In the genomic region with DNA sequence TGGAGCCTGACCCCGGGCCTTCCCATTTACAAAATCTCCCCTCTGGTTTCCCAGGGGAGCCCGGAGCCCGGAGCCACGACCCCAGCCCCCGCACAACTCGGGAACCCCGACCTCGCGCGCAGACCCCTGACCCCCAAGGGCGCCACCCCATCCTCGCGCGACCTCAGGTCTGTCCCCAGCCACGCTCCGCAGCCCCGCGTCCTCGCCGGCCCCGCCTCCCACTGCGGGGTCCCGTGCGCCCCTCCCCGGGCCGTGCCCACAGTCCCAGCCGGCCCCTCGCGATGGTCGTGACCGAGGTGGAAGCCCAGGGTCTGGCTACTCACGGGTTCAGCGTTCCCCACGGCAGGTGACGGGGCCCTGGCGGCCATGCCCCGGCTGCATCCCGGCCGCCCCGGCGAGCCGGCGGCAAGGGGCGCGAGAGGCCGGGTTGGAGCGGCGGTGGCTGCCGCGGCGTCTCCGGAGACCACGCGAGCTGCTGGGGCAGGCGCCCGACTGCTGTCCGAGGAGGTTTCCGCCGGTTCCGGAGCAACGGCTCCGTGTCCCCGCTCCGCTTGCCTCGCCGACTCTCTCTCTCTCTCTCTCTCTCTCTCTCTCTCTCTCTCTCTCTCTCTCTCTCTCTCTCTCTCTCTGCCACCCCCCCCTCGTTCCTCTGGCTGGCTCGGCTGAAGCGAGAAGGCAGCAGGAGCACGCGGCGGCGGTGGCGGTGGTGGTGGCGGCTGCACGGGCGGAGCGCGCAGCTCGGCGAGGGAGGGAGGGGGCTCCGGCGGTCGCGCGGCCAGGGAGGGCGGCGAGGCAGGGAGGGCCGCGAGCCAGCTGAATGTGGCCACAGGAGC, we compare ENCODE assay signal across 7 mouse cellular contexts. TPM values are rescaled to one million over a fixed set of nuclear protein-coding genes. Genes with fewer than 3 reads are reported as not detected.
A peak's percentile ranks its signal among the peaks of the same experiment; 100 is the strongest.
DNase-seq lines count a peak whose midpoint lies in the region; ATAC-seq and TF ChIP-seq lines count a peak whose summit lies in the region.

No protein-coding gene starts in this region.

- ATAC-seq in lung, embryonic 16.5 days (ENCODE audit: low read depth), result no peak
- no peak for ATAC-seq in intestine, postnatal 0 days

- under 1% methylated on average over 55 of the region's 90 CpGs for WGBS in lung, embryonic 16.5 days
- under 1% methylated on average over 76 of the region's 90 CpGs for WGBS in intestine, postnatal 0 days

- no peak for TF ChIP-seq CTCF in intestine, postnatal 0 days (IDR thresholded peaks at IDR 0.05; ENCODE audit: low read depth)

- peaks cover 62% of the 10 kb centered on the region for H3K27me3 ChIP-seq in lung, embryonic 16.5 days (ENCODE audit: control insufficient read depth, insufficient read depth, low read depth, low read length)
- peaks cover 63% of the 10 kb centered on the region for H3K27me3 ChIP-seq in intestine, postnatal 0 days (replicated peaks; ENCODE audit: control insufficient read depth, insufficient read depth, low read length)

- no peaks in the 10 kb centered on the region; the same call in 1 of the 2 replicates for H3K4me1 ChIP-seq in lung, embryonic 16.5 days (replicated peaks; ENCODE audit: control insufficient read depth, insufficient read depth, low read length)
- H3K4me1 ChIP-seq in intestine, postnatal 0 days (replicated peaks; ENCODE audit: control insufficient read depth, insufficient read depth, low read length), result no peaks in the 10 kb centered on the region

- H3K27ac ChIP-seq in lung, embryonic 16.5 days (ENCODE audit: low read length), result no peak overlapping the region
- no peak overlapping the region for H3K27ac ChIP-seq in intestine, postnatal 0 days (ENCODE audit: low read depth, low read length)

- H3K4me3 ChIP-seq in lung, embryonic 16.5 days (ENCODE audit: low read length), result peak overlapping the region; percentile 35
- H3K4me3 ChIP-seq in intestine, postnatal 0 days (ENCODE audit: low read depth, low read length), result peak overlapping the region; percentile 32

- H3K9ac ChIP-seq in lung, embryonic 16.5 days (ENCODE audit: low read length), result no peak overlapping the region
- H3K9ac ChIP-seq in intestine, postnatal 0 days (ENCODE audit: low read depth, low read length), result no peak overlapping the region

- H3K9me3 ChIP-seq in lung, embryonic 16.5 days (ENCODE audit: control insufficient read depth, low read length), result no peaks in the 10 kb centered on the region
- no peaks in the 10 kb centered on the region for H3K9me3 ChIP-seq in intestine, postnatal 0 days (ENCODE audit: control insufficient read depth)

- H3K4me2 ChIP-seq in lung, embryonic 16.5 days (ENCODE audit: low read depth, low read length), result peak overlapping the region; percentile 49
- peak overlapping the region; percentile 58 for H3K4me2 ChIP-seq in intestine, postnatal 0 days (replicated peaks; ENCODE audit: low read depth)

- DNase-seq in lung, adult 18-20 months, result no peak
- peak; percentile 66 for DNase-seq in embryo, embryonic 11 days
- DNase-seq in right cerebral cortex, postnatal 10 days (ENCODE audit: low spot score in 2 of 2), result peak; percentile 81 to 82
- no peak for DNase-seq in spleen, postnatal 4 days (ENCODE audit: low spot score in 2 of 2)
- DNase-seq in urinary bladder, adult 18-20 months (ENCODE audit: low spot score in 2 of 2), result no peak

- H3K36me3 ChIP-seq in lung, embryonic 16.5 days (ENCODE audit: control insufficient read depth, insufficient read depth, low read length), result no peaks in the 10 kb centered on the region
- H3K36me3 ChIP-seq in intestine, postnatal 0 days (ENCODE audit: control insufficient read depth, insufficient read depth), result no peaks in the 10 kb centered on the region

RNA-seq across cellular contexts. Expression of a gene that starts 2.2 kb away (rescaled TPM):
- 0.35 and 0.45 TPM in 2 replicates for polyA plus RNA-seq in lung, embryonic 16.5 days (2015; fragmentation: Nextera tagmentation; extraction: Ambion mirVana)
- polyA plus RNA-seq in intestine, postnatal 0 days (2015; fragmentation: Nextera tagmentation; extraction: Ambion mirVana), result 1.2 and 1.3 TPM in 2 replicates

Comparison
In these comparisons a context has a peak if more than half of its experiments do, and no peak if none do; other contexts are left out.
1. DNase-seq: peak in embryo, embryonic 11 days (single experiment) and right cerebral cortex, postnatal 10 days (2 of 2); none in lung, adult 18-20 months (0 of 2), spleen, postnatal 4 days (0 of 2) and urinary bladder, adult 18-20 months (0 of 2).